Mouse (Mus musculus): Measurements from ENCODE around the gene Eme1.

DNA sequence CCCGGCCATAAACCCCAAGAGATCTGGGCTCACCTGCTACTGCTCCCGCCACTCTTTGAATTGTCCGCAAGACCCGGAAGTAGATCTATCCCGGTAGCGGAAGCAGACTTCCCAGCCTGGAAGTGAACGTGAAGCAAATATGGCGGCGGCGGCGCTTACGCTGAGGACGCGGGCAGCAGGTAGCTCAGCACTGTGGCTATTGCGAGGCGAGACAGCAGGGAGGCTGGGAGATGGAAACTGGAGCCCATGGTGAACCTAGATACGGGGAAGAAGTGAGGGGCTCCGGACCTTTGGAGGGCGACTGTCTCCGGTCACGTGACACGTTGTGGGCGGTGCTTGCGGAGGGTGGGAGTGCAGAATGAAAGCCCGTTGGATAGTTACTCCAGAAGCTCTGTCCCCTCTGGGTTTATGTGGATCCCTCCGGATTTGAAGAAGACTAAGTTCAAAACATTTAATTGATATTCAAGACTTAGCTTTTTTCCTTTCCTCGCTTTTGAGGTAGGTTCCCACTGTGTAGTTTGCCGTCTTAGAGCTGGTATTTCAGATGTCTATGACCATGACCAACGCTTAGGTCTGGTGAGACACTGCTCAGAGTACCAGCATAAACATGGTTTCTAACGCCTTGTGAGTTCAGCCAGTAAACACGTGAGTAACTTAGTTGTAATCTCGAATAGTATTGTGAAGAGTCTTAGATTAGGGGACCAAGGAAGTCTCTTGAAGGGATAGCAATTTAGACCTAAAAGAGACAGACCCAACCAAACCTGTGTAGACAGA, at the start of gene Eme1, which contains the start of gene Mrpl27:
- TF ChIP-seq CTCF (IDR thresholded peaks at IDR 0.05; ENCODE audit: control insufficient read depth, insufficient read depth, insufficient read length) (no peak), MAX (IDR thresholded peaks at IDR 0.05) (no peak), MYOG (IDR thresholded peaks at IDR 0.05; ENCODE audit: control insufficient read depth, extremely low read depth, insufficient read length) (no peak), FOSL1 (IDR thresholded peaks at IDR 0.05; ENCODE audit: insufficient read depth, low read length, poor library complexity, severe bottlenecking) (no peak), USF1 (IDR thresholded peaks at IDR 0.05; ENCODE audit: low read depth) (peak; percentile 98)

Data from C2C12 (cell line).